Mouse (Mus musculus) retina, embryonic 14.5 days (tissue): Measurements from ENCODE around the gene Birc5.
A peak's percentile ranks its signal among the peaks of the same experiment; 100 is the strongest.

Source experiments
- DNase-seq: peaks from one replicate; pipeline ENCODE4 v3.0.0-alpha.2; 2015; ENCODE audit warnings: low spot score

Gene Birc5

GRCm38 (mm10) chr11:117888168-117888852, 39.3 kb downstream of the Birc5 start:
- DNase-seq: peak; percentile 21

GRCm38 (mm10) chr11:117888853-117889822, 40.1 kb downstream of the Birc5 start:
- peak; percentile 64 for DNase-seq

GRCm38 (mm10) chr11:117889887-117890340, 40.9 kb downstream of the Birc5 start:
- DNase-seq: peak; percentile 74

- peak; percentile 59 for DNase-seq
Measured at GRCm38 (mm10) chr11:117890519-117891282, 41.6 kb downstream of the Birc5 start.

- DNase-seq: no peak
Measured at GRCm38 (mm10) chr11:117891581-117892175, 42.6 kb downstream of the Birc5 start.

GRCm38 (mm10) chr11:117892199-117892598, 43.1 kb downstream of the Birc5 start:
- DNase-seq: peak; percentile 38

GRCm38 (mm10) chr11:117894676-117895075, 45.6 kb downstream of the Birc5 start:
- DNase-seq: no peak

- no peak for DNase-seq
Measured at GRCm38 (mm10) chr11:117896533-117896932, 47.5 kb downstream of the Birc5 start.

GRCm38 (mm10) chr11:117902282-117902681, 53.2 kb downstream of the Birc5 start:
- no peak for DNase-seq

- no peak for DNase-seq
Measured at GRCm38 (mm10) chr11:117904442-117904841, 55.4 kb downstream of the Birc5 start.
